Mouse (Mus musculus) lung, embryonic 15.5 days (tissue): ENCODE measurements at regions not wholly inside any gene's neighbourhood (a gene's known extent, or its start where the extent isn't known, plus 50 kb on each side); places are given as distances from the start of the nearest gene placed in this dataset.

ENCODE experiments used
- ATAC-seq: fragments of 200-750 bp; cut with Nextera tagmentation; 2 replicates; pipeline ENCODE4 v1.8.0; 2017; ENCODE audit warnings: moderate number of reproducible peaks, borderline replicate concordance; ENCODE audit not compliant: low FRiP score, low TSS enrichment; ENCODE audit errors: extremely low read depth
- H3K27ac ChIP-seq: fragments of 300-500 bp; sonication (generic); 2 replicates; pipeline ENCODE4 v1.5.1; 2015; ENCODE audit warnings: moderate library complexity, mild to moderate bottlenecking, inconsistent platforms
- H3K27me3 ChIP-seq: fragments of 300-500 bp; sonication (generic); 2 replicates; pipeline ENCODE4 v1.6.1; 2015; ENCODE audit warnings: inconsistent platforms
- H3K36me3 ChIP-seq: fragments of 300-500 bp; sonication (generic); 2 replicates; pipeline ENCODE4 v1.6.1; 2015; ENCODE audit warnings: inconsistent platforms
- H3K4me1 ChIP-seq: fragments of 300-500 bp; sonication (generic); 2 replicates; pipeline ENCODE4 v1.6.1; 2015; ENCODE audit warnings: inconsistent platforms
- H3K4me2 ChIP-seq: fragments of 300-500 bp; sonication (generic); 2 replicates; pipeline ENCODE4 v1.6.1; 2015; ENCODE audit warnings: inconsistent platforms, mild to moderate bottlenecking, moderate library complexity
- H3K4me3 ChIP-seq: fragments of 300-500 bp; sonication (generic); 2 replicates; pipeline ENCODE4 v1.5.1; 2015; ENCODE audit warnings: mild to moderate bottlenecking, inconsistent platforms
- H3K9ac ChIP-seq: fragments of 300-500 bp; sonication (generic); 2 replicates; pipeline ENCODE4 v1.6.1; 2015; ENCODE audit warnings: inconsistent platforms
- H3K9me3 ChIP-seq: fragments of 300-500 bp; sonication (generic); 2 replicates; pipeline ENCODE4 v1.6.1; 2016; ENCODE audit warnings: inconsistent platforms
- WGBS: fragments of 180-500 bp; shearing (Covaris S2); methylation state at CpG from one replicate; pipeline ENCODE4 v1.1.7; 2015; 5-methylcytosine and 5-hydroxymethylcytosine counted together

GRCm38 (mm10) chr15:62190224-62190910 lies 1267.6 kb upstream of the A1bg start:
- no peak overlapping the region for H3K27ac ChIP-seq
- H3K9me3 ChIP-seq, result no peaks in the 10 kb centered on the region
- whole genome bisulfite sequencing, result 79% methylated on average over 5 of the region's 5 CpGs
- no peaks in the 10 kb centered on the region for H3K27me3 ChIP-seq
- no peak overlapping the region for H3K4me3 ChIP-seq
- no peak for ATAC-seq
- no peak overlapping the region for H3K4me2 ChIP-seq
- H3K36me3 ChIP-seq, result no peaks in the 10 kb centered on the region
- H3K4me1 ChIP-seq, result no peaks in the 10 kb centered on the region
- H3K9ac ChIP-seq, result no peak overlapping the region

- H3K4me3 ChIP-seq, result no peak overlapping the region
- no peak overlapping the region for H3K4me2 ChIP-seq
- H3K9me3 ChIP-seq, result no peaks in the 10 kb centered on the region
- H3K9ac ChIP-seq, result no peak overlapping the region
- H3K27ac ChIP-seq, result no peak overlapping the region
- H3K36me3 ChIP-seq, result no peaks in the 10 kb centered on the region
- WGBS, result 88% methylated on average over 14 of the region's 14 CpGs
- ATAC-seq, result no peak
- no peaks in the 10 kb centered on the region for H3K27me3 ChIP-seq
- H3K4me1 ChIP-seq, result no peaks in the 10 kb centered on the region
These were observed 1266.9 kb upstream of the A1bg start for GRCm38 (mm10) chr15:62189565-62190181.

GRCm38 (mm10) chr15:62186548-62186947 lies 1263.7 kb upstream of the A1bg start:
- WGBS, result 92% methylated on average over 11 of the region's 11 CpGs
- H3K36me3 ChIP-seq, result no peaks in the 10 kb centered on the region
- no peak overlapping the region for H3K27ac ChIP-seq
- H3K9ac ChIP-seq, result no peak overlapping the region
- H3K4me2 ChIP-seq, result no peak overlapping the region
- no peaks in the 10 kb centered on the region for H3K4me1 ChIP-seq
- H3K27me3 ChIP-seq, result no peaks in the 10 kb centered on the region
- H3K9me3 ChIP-seq, result no peaks in the 10 kb centered on the region
- no peak for ATAC-seq
- H3K4me3 ChIP-seq, result no peak overlapping the region

GRCm38 (mm10) chr15:62183803-62184202 lies 1261.0 kb upstream of the A1bg start:
- 77% methylated on average over 4 of the region's 4 CpGs for WGBS
- Histone ChIP-seq H3K36me3 (no peaks in the 10 kb centered on the region), H3K9me3 (no peaks in the 10 kb centered on the region), H3K4me3 (no peak overlapping the region), H3K27ac (no peak overlapping the region), H3K27me3 (no peaks in the 10 kb centered on the region), H3K4me2 (no peak overlapping the region), H3K4me1 (no peaks in the 10 kb centered on the region), H3K9ac (no peak overlapping the region)
- no peak for ATAC-seq

- Histone ChIP-seq H3K27ac (no peak overlapping the region), H3K4me1 (no peaks in the 10 kb centered on the region), H3K4me3 (no peak overlapping the region), H3K36me3 (no peaks in the 10 kb centered on the region), H3K9ac (no peak overlapping the region), H3K27me3 (no peaks in the 10 kb centered on the region), H3K9me3 (no peaks in the 10 kb centered on the region), H3K4me2 (no peak overlapping the region)
- 71% methylated on average over 2 of the region's 2 CpGs for WGBS
- ATAC-seq, result no peak
These were observed 1258.7 kb upstream of the A1bg start for GRCm38 (mm10) chr15:62181454-62181910.

- H3K4me3 ChIP-seq, result no peak overlapping the region
- no peaks in the 10 kb centered on the region for H3K36me3 ChIP-seq
- WGBS, result 69% methylated on average over 3 of the region's 3 CpGs
- H3K27ac ChIP-seq, result no peak overlapping the region
- H3K9me3 ChIP-seq, result no peaks in the 10 kb centered on the region
- no peaks in the 10 kb centered on the region for H3K4me1 ChIP-seq
- no peak overlapping the region for H3K4me2 ChIP-seq
- no peak for ATAC-seq
- H3K27me3 ChIP-seq, result no peaks in the 10 kb centered on the region
- H3K9ac ChIP-seq, result no peak overlapping the region
These were observed 1257.9 kb upstream of the A1bg start for GRCm38 (mm10) chr15:62180718-62181117.

GRCm38 (mm10) chr15:62179801-62180200 lies 1257.0 kb upstream of the A1bg start:
- H3K4me1 ChIP-seq, result no peaks in the 10 kb centered on the region
- no peaks in the 10 kb centered on the region for H3K27me3 ChIP-seq
- H3K27ac ChIP-seq, result no peak overlapping the region
- H3K4me2 ChIP-seq, result no peak overlapping the region
- WGBS, result 87% methylated on average over 2 of the region's 2 CpGs
- no peaks in the 10 kb centered on the region for H3K9me3 ChIP-seq
- H3K4me3 ChIP-seq, result no peak overlapping the region
- no peak for ATAC-seq
- H3K36me3 ChIP-seq, result no peaks in the 10 kb centered on the region
- no peak overlapping the region for H3K9ac ChIP-seq

- H3K4me1 ChIP-seq, result no peaks in the 10 kb centered on the region
- WGBS, result 59% methylated on average over 6 of the region's 6 CpGs
- H3K9me3 ChIP-seq, result no peaks in the 10 kb centered on the region
- no peaks in the 10 kb centered on the region for H3K27me3 ChIP-seq
- no peaks in the 10 kb centered on the region for H3K36me3 ChIP-seq
- H3K27ac ChIP-seq, result no peak overlapping the region
- H3K4me3 ChIP-seq, result no peak overlapping the region
- ATAC-seq, result no peak
- H3K9ac ChIP-seq, result no peak overlapping the region
- H3K4me2 ChIP-seq, result no peak overlapping the region
These were observed 1255.8 kb upstream of the A1bg start for GRCm38 (mm10) chr15:62178568-62178967.

GRCm38 (mm10) chr15:62177768-62178410 lies 1255.1 kb upstream of the A1bg start:
- WGBS, result 82% methylated on average over 9 of the region's 9 CpGs
- Histone ChIP-seq H3K9me3 (no peaks in the 10 kb centered on the region), H3K4me2 (no peak overlapping the region), H3K4me3 (no peak overlapping the region), H3K27me3 (no peaks in the 10 kb centered on the region), H3K27ac (no peak overlapping the region), H3K9ac (no peak overlapping the region), H3K36me3 (no peaks in the 10 kb centered on the region), H3K4me1 (no peaks in the 10 kb centered on the region)
- ATAC-seq, result no peak

GRCm38 (mm10) chr15:62176076-62176475 lies 1253.3 kb upstream of the A1bg start:
- H3K4me2 ChIP-seq, result no peak overlapping the region
- H3K4me3 ChIP-seq, result no peak overlapping the region
- H3K36me3 ChIP-seq, result no peaks in the 10 kb centered on the region
- no peak for ATAC-seq
- no peak overlapping the region for H3K27ac ChIP-seq
- H3K4me1 ChIP-seq, result no peaks in the 10 kb centered on the region
- H3K9me3 ChIP-seq, result no peaks in the 10 kb centered on the region
- no peak overlapping the region for H3K9ac ChIP-seq
- H3K27me3 ChIP-seq, result no peaks in the 10 kb centered on the region
- 90% methylated on average over 2 of the region's 2 CpGs for WGBS

- Histone ChIP-seq H3K4me1 (no peaks in the 10 kb centered on the region), H3K27ac (no peak overlapping the region), H3K27me3 (no peaks in the 10 kb centered on the region), H3K4me3 (no peak overlapping the region), H3K9me3 (no peaks in the 10 kb centered on the region), H3K36me3 (no peaks in the 10 kb centered on the region), H3K9ac (no peak overlapping the region), H3K4me2 (no peak overlapping the region)
- 83% methylated on average over 10 of the region's 10 CpGs for WGBS
- ATAC-seq, result no peak
These were observed 1251.1 kb upstream of the A1bg start for GRCm38 (mm10) chr15:62173633-62174543.
